Mouse (Mus musculus): ENCODE measurements around the gene Kif13a.

The Kif13a gene

DNA sequence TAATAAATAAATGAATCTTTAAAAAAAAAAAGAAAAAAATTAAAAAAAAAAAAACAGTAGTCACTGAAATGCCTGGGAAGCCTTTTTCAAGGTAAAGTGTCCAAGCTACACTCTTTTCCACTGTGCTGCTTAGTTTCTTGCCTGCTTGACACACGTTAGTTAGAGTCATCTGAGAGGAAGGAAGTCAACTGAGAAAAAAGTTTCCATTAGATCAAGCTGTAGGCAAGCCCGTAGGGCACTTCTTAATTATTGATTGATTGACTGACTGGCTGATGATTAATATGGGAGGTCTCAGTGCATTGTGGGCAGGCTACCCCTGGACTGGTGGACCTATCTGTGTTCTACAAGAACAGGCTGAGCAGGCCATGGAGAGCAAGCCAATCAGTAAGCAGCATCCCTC is 9.9 kb downstream of the Kif13a start:
- no peak for DNase-seq

DNA sequence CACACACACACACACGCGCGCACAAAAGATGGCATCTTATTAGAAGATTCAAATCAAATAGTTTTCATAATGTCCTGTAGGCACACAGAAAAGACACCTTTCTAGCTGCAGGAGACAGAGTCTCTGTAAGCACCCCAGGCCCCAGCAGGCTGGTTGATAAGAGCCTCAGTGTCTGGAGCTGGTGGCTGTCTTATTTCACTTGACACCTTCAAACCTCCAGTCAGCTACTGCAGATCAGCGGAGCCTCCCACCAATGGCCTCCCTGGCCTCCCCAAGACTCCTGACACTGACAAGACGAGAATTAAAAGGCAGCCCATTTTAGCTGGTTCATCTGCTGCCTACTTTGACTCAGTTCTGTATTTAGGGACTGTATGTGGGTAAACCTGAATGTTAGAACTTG is 11.2 kb downstream of the Kif13a start:
- no peak for DNase-seq

GRCm38 (mm10) chr13:46911960-46912359 is 17.7 kb downstream of the Kif13a start:
- DNase-seq: no peak

GRCm38 (mm10) chr13:46911018-46911419 is 18.6 kb downstream of the Kif13a start:
- peak; percentile 35 for DNase-seq

DNA sequence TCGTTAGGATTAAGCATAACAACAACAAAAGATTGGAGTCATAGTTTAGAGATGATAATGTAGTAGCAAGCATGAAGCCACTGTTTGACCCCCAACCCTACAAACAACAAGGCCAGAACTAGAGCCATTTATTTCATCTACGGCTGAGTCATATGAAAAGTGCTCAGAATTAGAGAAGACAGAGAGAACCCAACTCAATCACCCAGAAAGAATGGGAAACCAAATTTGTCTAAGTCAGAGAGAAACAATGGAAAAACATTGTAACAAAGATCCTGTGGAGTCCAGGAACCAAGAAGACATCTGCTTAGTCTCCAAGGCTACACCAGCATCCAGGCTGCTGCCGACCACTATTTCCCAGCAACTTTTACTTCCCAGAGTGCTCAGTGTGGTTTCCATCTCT is 19.7 kb downstream of the Kif13a start:
- no peak for DNase-seq

GRCm38 (mm10) chr13:46909005-46909565 is 20.6 kb downstream of the Kif13a start:
- no peak for DNase-seq

DNA sequence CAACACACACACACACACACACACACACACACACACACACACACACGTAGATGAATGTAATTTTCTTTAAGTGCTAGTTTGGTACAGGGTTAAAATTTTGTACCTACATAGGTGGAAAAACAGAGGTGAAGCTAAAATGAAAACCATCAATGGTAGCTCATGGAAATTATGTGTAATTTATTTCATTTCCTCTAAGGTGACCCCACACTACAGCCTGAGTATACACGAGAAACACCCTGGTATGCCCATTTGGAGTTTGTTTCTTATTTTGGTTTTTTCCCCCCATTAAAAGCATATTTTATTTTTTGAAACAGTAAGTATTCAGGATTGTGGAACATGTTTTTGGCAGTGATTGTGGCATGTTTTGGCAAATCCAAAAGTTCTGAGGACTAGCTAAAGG is 21.3 kb downstream of the Kif13a start:
- DNase-seq: no peak

GRCm38 (mm10) chr13:46907861-46908260 is 21.8 kb downstream of the Kif13a start:
- no peak for DNase-seq

- no peak for DNase-seq
Measured at GRCm38 (mm10) chr13:46907115-46907514, 22.6 kb downstream of the Kif13a start.

- DNase-seq: no peak
Measured at GRCm38 (mm10) chr13:46905971-46906370, 23.7 kb downstream of the Kif13a start.

DNA sequence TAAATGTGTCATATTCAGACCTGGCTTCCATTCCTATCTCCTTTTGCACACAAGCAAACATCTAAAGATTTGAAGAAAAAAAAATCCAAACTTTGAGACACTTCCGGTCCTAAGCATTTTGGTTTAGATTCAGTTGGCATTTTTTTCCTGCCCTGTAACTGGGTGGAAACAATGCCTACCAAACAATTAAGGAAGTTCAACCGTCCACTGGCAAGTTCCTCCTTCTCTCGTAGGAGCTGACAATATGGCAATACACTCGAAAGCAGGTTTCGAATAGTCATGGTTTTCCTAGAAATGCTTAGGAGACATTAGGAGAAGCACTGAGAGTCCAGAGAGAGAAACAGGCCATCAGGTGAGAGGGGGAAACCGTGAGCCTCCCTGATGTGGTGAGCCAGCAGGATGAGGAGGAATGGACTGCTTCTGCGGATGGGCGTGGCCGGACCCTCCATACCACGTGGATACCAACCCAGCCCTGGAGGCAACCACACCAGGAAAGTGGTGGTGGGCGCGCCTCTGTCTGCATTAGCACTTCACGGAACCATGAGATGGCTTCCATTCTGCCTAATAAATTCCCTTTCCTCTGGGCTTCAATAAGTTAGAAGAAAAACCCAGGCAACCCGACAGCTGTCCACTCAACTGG is 24.6 kb downstream of the Kif13a start:
- DNase-seq: no peak

DNA sequence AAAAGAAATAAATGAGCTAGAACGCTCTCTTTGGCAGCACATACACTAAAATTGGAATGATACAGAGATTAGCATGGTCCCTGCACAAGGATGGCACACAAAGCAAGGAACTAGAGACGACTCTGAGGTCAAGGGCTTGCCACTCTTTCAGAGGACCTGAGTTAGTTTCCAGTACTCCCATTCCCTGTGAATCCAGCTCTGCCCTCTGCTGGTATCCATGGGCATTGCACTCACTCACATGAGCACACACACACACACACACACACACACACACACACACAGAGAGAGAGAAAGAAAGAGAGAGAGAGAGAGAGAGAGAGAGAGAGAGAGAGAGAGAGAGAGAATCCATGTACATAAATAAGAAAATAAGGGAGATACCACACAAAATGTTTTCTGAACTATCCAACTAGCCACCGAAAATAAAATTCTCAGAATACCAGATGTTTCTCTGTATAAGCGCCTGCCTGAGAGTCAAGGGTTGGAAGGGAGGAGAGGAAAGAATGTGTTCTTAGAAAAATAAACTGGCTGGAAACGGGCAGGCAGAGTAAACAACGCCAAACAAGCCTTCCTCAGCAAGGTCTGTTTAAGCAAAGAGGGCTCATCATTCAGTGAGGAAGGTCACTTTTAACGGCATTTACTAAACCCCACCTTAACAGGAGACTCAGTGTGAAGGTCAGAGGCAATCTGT is 27.0 kb downstream of the Kif13a start:
- no peak for DNase-seq

- DNase-seq: no peak
Measured at GRCm38 (mm10) chr13:46900870-46901555, 28.7 kb downstream of the Kif13a start.

DNA sequence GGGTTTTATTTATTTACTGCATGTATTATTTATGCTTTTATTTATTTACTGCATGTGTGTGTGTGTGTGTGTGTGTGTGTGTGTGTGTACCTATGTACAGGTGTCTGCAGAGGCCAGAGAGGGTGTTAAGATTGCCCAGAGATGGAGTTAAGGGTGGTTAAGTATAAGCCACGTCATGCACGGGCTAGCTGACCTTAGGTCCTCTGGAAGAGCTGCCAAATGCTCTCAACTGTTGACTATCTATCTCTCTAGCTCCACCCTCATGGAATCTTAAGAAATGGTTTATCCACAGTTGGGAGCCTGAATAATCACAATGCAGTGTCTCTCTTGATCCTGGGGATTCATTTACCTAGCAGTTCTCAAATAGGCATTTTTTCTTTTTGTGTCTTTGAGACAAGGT is 30.8 kb downstream of the Kif13a start:
- no peak for DNase-seq

DNA sequence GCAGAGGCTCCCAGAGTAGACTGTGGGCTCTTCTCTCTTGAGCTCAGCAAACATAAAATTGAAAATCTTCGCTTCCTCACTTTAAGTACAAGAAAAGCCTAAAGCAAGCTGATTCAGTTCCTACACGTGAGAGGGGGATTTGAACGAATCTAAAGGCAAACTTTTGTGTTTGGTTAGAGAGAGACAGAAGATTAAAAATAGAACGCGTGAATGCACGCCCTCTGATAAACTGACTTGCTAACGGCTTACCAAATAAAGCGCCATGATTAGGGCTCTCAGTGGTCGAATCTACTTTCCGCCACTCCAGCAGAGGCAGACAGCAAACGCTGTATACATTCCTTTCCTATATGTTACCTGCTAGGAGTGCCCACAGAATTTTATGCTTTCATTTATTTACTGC is 31.3 kb downstream of the Kif13a start:
- no peak for DNase-seq

- no peak for DNase-seq
Measured at GRCm38 (mm10) chr13:46892380-46892779, 37.3 kb downstream of the Kif13a start.

DNA sequence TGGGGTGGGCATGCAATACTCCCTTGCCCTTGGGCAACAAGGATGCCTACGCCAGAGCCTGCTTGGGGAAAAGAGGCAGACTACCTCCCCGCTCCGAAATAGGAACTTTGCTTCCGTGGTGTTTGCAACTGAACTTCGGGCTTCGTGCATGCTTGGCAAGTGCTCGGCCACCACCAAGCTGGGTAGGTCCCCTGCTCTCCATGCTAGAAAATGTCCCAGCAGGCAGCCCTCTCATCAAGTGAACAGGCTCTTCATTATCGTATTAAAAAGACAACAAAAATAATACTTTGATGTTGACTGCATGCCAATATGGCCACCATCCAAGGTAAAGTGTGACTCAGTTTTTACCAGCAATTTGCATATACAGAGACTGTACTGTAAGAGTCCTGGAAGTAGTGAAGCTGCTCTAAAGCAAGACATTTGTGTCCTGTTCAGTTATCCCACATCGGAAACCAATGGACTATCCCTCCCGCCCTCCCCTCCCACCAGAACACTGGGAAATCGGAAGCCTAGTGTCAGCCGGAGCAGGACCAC is 41.5 kb downstream of the Kif13a start:
- DNase-seq: no peak

DNA sequence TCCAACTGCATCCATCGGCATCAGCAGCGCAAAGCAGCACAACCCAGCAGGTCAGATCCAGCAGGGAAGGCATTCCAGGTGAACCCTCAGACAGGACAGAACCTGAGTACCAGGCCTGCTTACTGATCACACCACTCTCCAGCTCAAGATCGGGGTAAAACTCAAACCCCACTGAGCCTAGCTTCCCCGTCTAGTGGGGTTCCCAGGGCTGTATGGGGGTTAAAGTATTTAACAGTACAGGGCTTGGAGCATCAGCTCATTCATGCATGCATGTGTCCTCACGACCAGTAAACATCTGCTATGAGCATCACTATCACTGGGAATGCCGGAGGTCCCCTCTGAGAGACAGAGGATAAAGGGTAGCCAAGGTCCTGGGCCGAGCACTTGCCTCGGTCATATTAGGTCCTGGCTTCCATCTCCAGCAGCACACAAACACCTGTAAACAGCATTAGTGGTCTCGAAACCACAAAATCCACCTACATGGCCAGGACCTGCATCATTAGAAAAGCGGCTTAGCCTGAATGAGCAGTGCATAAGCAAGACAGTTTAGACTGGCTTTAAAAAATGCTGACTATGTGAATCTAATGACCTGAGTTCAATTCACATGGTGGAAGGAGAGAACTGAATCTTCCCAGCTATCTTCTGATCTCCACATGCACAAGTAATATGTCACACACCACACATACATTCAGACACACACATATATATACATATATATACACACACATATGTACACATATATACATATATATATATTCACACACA is 43.0 kb downstream of the Kif13a start:
- DNase-seq: no peak

DNA sequence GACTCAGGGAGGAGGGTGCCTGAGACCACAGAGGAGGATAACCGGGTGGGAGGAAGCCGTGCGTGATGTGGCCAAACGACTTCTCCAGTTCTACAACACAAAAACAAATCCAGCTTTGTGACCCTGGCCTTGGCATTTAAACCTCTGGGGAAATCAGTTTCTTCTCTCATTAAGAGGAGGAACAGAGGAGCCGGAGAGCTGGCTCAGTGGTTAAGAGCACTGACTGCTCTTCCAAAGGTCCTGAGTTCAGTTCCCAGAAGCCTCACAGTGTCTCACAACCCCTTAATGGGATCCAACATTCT is 44.0 kb downstream of the Kif13a start:
- DNase-seq: no peak

- no peak for DNase-seq
Measured at GRCm38 (mm10) chr13:46884898-46885758, 44.5 kb downstream of the Kif13a start.

DNA sequence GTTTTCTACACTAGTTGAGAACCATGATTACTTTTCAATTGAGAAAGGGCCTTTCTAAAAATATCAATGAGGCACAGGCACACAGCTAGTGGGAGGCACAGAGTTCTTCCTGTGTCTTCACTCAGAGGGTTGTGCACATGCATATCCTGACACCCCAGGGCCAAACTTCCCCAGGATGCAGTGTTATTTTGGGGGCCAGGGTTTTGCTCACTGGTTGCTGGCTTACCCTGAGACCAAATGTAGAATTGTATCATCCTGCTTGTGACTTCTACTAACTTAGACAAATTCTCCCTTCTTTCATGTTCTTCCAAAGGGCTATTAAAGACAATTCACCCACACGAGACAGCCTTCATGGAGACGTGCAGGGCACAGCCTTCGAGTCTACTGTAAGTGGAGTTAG is 45.7 kb downstream of the Kif13a start:
- DNase-seq: no peak

GRCm38 (mm10) chr13:46883381-46883780 is 46.3 kb downstream of the Kif13a start:
- peak; percentile 29 for DNase-seq

Data from cerebellum, adult 11 months (tissue).